Mouse (Mus musculus) kidney, embryonic 14.5 days (tissue): ENCODE data around the gene Srebf2. TPM values are rescaled to one million over a fixed set of nuclear protein-coding genes. Genes with fewer than 3 reads are reported as not detected.

ENCODE experiments used
- ATAC-seq: fragments of 200-750 bp; cut with Nextera tagmentation; 2 replicates; pipeline ENCODE4 v1.8.0; 2017; ENCODE audit warnings: moderate number of reproducible peaks, mild to moderate bottlenecking, moderate TSS enrichment, moderate library complexity; ENCODE audit not compliant: low FRiP score, low TSS enrichment
- H3K27ac ChIP-seq: fragments of 300-500 bp; sonication (generic); 2 replicates; pipeline ENCODE4 v1.5.1; 2014; ENCODE audit warnings: low read depth, mild to moderate bottlenecking, low read length, moderate library complexity, mixed read lengths
- H3K27me3 ChIP-seq: fragments of 300-500 bp; sonication (generic); 2 replicates; pipeline ENCODE4 v1.6.1; 2014; ENCODE audit warnings: mild to moderate bottlenecking, low read length; ENCODE audit not compliant: control insufficient read depth, insufficient read depth
- H3K36me3 ChIP-seq: fragments of 300-500 bp; sonication (generic); 2 replicates; pipeline ENCODE4 v1.6.1; 2014; ENCODE audit warnings: low read length, mixed read lengths; ENCODE audit not compliant: control insufficient read depth, insufficient read depth
- H3K4me1 ChIP-seq: fragments of 300-500 bp; sonication (generic); 2 replicates; pipeline ENCODE4 v1.6.1; 2014; ENCODE audit warnings: low read length, mixed read lengths; ENCODE audit not compliant: control insufficient read depth, insufficient read depth
- H3K4me2 ChIP-seq: fragments of 300-500 bp; sonication (generic); replicated peaks from 2 replicates; pipeline ENCODE4 v1.6.1; 2014; ENCODE audit warnings: low read depth, mild to moderate bottlenecking, low read length
- H3K4me3 ChIP-seq: fragments of 300-500 bp; sonication (generic); 2 replicates; pipeline ENCODE4 v1.5.1; 2014; ENCODE audit warnings: mild to moderate bottlenecking, low read length
- H3K9ac ChIP-seq: fragments of 300-500 bp; sonication (generic); 2 replicates; pipeline ENCODE4 v1.6.1; 2014; ENCODE audit warnings: low read depth, mild to moderate bottlenecking, low read length, moderate library complexity
- H3K9me3 ChIP-seq: fragments of 300-500 bp; sonication (generic); 2 replicates; pipeline ENCODE4 v1.6.1; 2016; ENCODE audit warnings: low read length; ENCODE audit not compliant: control insufficient read depth
- WGBS: fragments of 180-500 bp; shearing (Covaris S2); extraction: QIAGEN DNeasy Blood & Tissue Kit; methylation state at CpG from one replicate; pipeline ENCODE4 v1.1.7; 2014; 5-methylcytosine and 5-hydroxymethylcytosine counted together
- polyA plus RNA-seq: library from polyadenylated mRNA; unstranded; fragments of >200 nt; fragmentation: Nextera tagmentation; extraction: Ambion mirVana; gene quantifications from 2 replicates; pipeline ENCODE4 v1.2.1, GENCODE M21; 2014

The Srebf2 gene
- polyA plus RNA-seq, 1 experiment from 2014 or later: 114 TPM

- ATAC-seq: no peak
- no peaks in the 10 kb centered on the region for H3K9me3 ChIP-seq
- H3K4me2 ChIP-seq: no peak overlapping the region
- 65% methylated on average over 14 of the region's 14 CpGs for WGBS
- no peak overlapping the region for H3K27ac ChIP-seq
- H3K36me3 ChIP-seq: no peaks in the 10 kb centered on the region
- H3K4me1 ChIP-seq: peaks cover 8% of the 10 kb centered on the region; the same call in 1 of the 2 replicates
- H3K9ac ChIP-seq: no peak overlapping the region
- H3K4me3 ChIP-seq: no peak overlapping the region
- peaks cover 29% of the 10 kb centered on the region for H3K27me3 ChIP-seq
Observed at GRCm38 (mm10) chr15:82221104-82221860, 74.3 kb downstream of the Srebf2 start.

GRCm38 (mm10) chr15:82223251-82223650 is 76.3 kb downstream of the Srebf2 start:
- Histone ChIP-seq H3K4me2 (no peak overlapping the region), H3K4me1 (peaks cover 8% of the 10 kb centered on the region; the same call in 1 of the 2 replicates)

DNA sequence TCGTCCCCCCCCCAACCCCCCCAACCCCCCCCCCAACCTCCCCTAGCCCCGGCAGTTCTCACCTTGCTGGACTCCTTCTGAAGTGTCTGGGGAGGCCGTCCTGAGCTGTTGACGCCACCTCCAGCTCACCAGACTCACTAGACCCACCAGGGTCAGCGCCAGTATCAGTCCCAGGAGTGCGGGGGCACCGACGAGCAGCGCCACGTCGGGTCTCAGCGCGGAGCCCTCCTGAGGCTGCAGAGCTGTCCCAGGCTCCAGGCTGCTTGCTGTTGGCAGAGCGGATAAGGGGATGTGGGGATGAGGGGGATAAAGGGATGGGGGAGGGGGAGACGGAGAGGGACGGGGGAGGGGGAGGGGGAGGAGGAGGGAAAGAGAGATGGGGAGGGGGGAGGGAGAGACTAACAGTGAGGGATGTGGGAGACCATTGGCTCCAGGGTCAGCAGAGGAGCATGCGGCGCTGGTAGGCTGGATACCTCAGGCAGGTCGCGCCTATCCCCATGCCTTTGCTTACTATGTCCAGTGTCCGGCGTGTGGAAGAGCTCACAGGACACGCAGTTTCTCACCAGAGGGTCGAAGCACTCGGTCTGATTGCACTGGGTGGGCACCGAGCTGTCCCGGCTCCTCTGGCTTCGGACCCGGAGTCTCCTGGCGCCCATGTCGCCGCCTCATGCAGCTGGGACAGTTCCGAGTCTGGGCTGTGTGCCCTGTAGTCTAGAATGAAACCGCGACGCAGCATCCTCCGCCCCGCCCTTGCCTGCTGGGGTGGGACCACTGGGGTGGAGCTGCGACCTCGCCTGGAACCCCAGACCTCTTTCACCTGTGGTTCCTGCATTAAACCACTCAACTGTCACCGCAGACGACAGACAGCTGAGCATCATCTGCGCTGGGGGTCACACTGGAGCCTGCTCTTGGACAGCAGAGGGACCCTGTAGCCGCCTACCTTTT is 76.9 kb downstream of the Srebf2 start, which contains the start of gene Tnfrsf13c:
Gene Tnfrsf13c, minus strand, starts transcription at position 713 of the 945 bp plus-strand sequence.
- Histone ChIP-seq H3K27ac (no peak within 1 kb of the TSS), H3K27me3 (peaks cover 18% of the 10 kb centered on the region), H3K9me3 (no peaks in the 10 kb centered on the region), H3K36me3 (no peaks in the 10 kb centered on the region), H3K4me3 (peak within 1 kb of the TSS; percentile 30), H3K4me1 (peaks cover 8% of the 10 kb centered on the region; the same call in 1 of the 2 replicates), H3K9ac (0 out of 2 replicates have a peak within 1 kb of the TSS, but pooled peaks have one; percentile 12), H3K4me2 (peak within 1 kb of the TSS; percentile 55)
- WGBS: 2% methylated on average over 43 of the region's 44 CpGs
- peak; percentile 28; the same call in 1 of the 2 replicates for ATAC-seq

More at GRCm38 (mm10) chr15:82223251-82223650, 76.3 kb downstream of the Srebf2 start:
- Histone ChIP-seq H3K9ac (no peak overlapping the region), H3K27me3 (peaks cover 18% of the 10 kb centered on the region), H3K9me3 (no peaks in the 10 kb centered on the region), H3K4me3 (no peak overlapping the region), H3K36me3 (no peaks in the 10 kb centered on the region), H3K27ac (no peak overlapping the region)
- no peak for ATAC-seq
- WGBS: 38% methylated on average over 6 of the region's 7 CpGs

- 36% methylated on average over 7 of the region's 7 CpGs for WGBS
- Histone ChIP-seq H3K9ac (no peak overlapping the region), H3K9me3 (no peaks in the 10 kb centered on the region), H3K4me2 (peak overlapping the region; percentile 55), H3K4me3 (peak overlapping the region; percentile 30; the same call in 1 of the 2 replicates), H3K36me3 (no peaks in the 10 kb centered on the region), H3K27me3 (peaks cover 18% of the 10 kb centered on the region), H3K27ac (no peak overlapping the region), H3K4me1 (peaks cover 12% of the 10 kb centered on the region; the same call in 1 of the 2 replicates)
- ATAC-seq: 0 out of 2 replicates have a peak, but pooled peaks have one; percentile 29
Observed at GRCm38 (mm10) chr15:82224602-82225215, 77.7 kb downstream of the Srebf2 start.

GRCm38 (mm10) chr15:82225769-82226168 is 78.8 kb downstream of the Srebf2 start:
- Histone ChIP-seq H3K4me2 (no peak overlapping the region), H3K9ac (no peak overlapping the region), H3K9me3 (no peaks in the 10 kb centered on the region), H3K4me3 (no peak overlapping the region), H3K4me1 (peaks cover 15% of the 10 kb centered on the region; the same call in 1 of the 2 replicates), H3K27ac (no peak overlapping the region), H3K27me3 (peaks cover 18% of the 10 kb centered on the region), H3K36me3 (no peaks in the 10 kb centered on the region)
- 88% methylated on average over 5 of the region's 5 CpGs for WGBS
- no peak for ATAC-seq

DNA sequence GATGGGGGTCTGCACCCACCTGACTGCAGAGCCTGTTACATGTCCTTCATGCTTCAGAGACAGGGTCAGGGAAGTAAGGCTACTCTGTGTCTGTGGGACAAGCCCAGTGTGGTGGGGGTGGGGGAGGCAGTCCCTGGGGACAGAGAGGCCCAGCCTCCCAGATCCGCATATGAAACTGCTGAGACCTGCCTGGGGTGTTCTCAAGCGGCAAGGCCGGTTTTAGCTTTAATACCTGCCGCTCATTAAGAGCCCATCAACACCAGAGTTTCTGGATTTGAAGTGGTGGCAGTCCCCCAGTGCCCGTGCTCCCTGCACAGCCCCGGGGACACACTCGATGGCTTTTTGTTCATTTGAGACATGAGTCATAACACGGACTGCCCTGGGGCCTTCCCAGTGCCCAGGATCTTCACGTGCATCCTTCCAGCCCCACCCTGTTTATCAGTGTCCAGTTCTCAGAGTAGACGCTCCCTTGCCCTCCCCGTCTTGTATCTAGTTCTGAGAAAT is 82.6 kb downstream of the Srebf2 start:
- H3K9ac ChIP-seq: no peak overlapping the region; the same call in 1 of the 2 replicates
- no peak overlapping the region for H3K27ac ChIP-seq
- no peak overlapping the region for H3K4me2 ChIP-seq
- 35% methylated on average over 11 of the region's 11 CpGs for WGBS
- H3K36me3 ChIP-seq: no peaks in the 10 kb centered on the region; the same call in 1 of the 2 replicates
- 0 out of 2 replicates have a peak, but pooled peaks cover 14% of the 10 kb centered on the region for H3K4me1 ChIP-seq
- no peaks in the 10 kb centered on the region; the same call in 1 of the 2 replicates for H3K27me3 ChIP-seq
- ATAC-seq: peak; percentile 21; the same call in 1 of the 2 replicates
- no peak overlapping the region for H3K4me3 ChIP-seq
- H3K9me3 ChIP-seq: no peaks in the 10 kb centered on the region

GRCm38 (mm10) chr15:82230098-82230611 is 83.2 kb downstream of the Srebf2 start:
- Histone ChIP-seq H3K9me3 (no peaks in the 10 kb centered on the region), H3K4me1 (0 out of 2 replicates have a peak, but pooled peaks cover 14% of the 10 kb centered on the region), H3K27me3 (no peaks in the 10 kb centered on the region), H3K9ac (no peak overlapping the region), H3K27ac (no peak overlapping the region), H3K4me2 (no peak overlapping the region), H3K36me3 (no peaks in the 10 kb centered on the region; the same call in 1 of the 2 replicates), H3K4me3 (no peak overlapping the region)
- no peak for ATAC-seq
- 70% methylated on average over 6 of the region's 6 CpGs for WGBS

GRCm38 (mm10) chr15:82231100-82231499 is 84.1 kb downstream of the Srebf2 start:
- Histone ChIP-seq H3K9me3 (no peaks in the 10 kb centered on the region), H3K27ac (no peak overlapping the region), H3K27me3 (no peaks in the 10 kb centered on the region), H3K36me3 (no peaks in the 10 kb centered on the region; the same call in 1 of the 2 replicates), H3K4me2 (no peak overlapping the region), H3K4me3 (no peak overlapping the region), H3K4me1 (0 out of 2 replicates have a peak, but pooled peaks cover 14% of the 10 kb centered on the region), H3K9ac (no peak overlapping the region)
- ATAC-seq: 0 out of 2 replicates have a peak, but pooled peaks have one; percentile 26
- 73% methylated on average over 4 of the region's 4 CpGs for WGBS
